Mouse (Mus musculus) common myeloid progenitor, adult 5-6 weeks (primary cell): ENCODE results near the gene Mmp13. TPM values are rescaled to one million over a fixed set of nuclear protein-coding genes. Genes with fewer than 3 reads are reported as not detected.
"Not testable (repeated sequence)": the region's sequence is repeated elsewhere in the genome, so short reads cannot be mapped to it uniquely, and the experiment has no call there.

Source experiments
- ATAC-seq: replicated peaks from 2 replicates; pipeline ENCODE4 v1.8.0; 2016; ENCODE audit warnings: low read depth, mild to moderate bottlenecking, moderate TSS enrichment, inconsistent platforms; ENCODE audit not compliant: poor library complexity, severe bottlenecking
- total RNA-seq: library from RNA; stranded (forward); fragments of 200-1000, 187-1606 nt; gene quantifications from 2 replicates; pipeline ENCODE4 v1.2.3, GENCODE M21; 2017

Gene Mmp13
- total RNA-seq = not detected in 2 replicates

- ATAC-seq = no peak
Observed at GRCm38 (mm10) chr9:7272214-7272613, at the start of gene Mmp13. TSS of gene Mmp13 (plus strand) at chr9:7272514.

GRCm38 (mm10) chr9:7238619-7239018, 33.7 kb upstream of the Mmp13 start:
- ATAC-seq = no peak

DNA sequence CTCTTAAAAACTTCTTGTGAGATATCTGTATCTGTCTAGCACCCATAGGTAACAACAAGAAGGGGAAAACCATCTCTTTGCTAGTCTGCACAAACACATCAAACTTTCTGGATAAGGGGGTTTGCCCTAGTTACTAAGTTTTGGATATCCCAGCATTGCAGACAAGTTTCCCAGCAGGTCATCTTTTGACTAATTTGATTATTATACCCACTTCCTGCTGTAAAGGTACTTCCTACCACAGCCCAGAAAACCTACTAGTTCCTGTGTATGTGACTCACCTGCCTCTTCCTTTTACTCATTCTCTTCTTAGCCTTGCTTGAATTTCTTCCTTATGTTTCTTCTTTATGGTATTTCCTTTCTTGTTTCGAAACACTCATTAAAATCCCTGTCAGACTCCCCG, 32.3 kb upstream of the Mmp13 start:
- ATAC-seq = no peak

DNA sequence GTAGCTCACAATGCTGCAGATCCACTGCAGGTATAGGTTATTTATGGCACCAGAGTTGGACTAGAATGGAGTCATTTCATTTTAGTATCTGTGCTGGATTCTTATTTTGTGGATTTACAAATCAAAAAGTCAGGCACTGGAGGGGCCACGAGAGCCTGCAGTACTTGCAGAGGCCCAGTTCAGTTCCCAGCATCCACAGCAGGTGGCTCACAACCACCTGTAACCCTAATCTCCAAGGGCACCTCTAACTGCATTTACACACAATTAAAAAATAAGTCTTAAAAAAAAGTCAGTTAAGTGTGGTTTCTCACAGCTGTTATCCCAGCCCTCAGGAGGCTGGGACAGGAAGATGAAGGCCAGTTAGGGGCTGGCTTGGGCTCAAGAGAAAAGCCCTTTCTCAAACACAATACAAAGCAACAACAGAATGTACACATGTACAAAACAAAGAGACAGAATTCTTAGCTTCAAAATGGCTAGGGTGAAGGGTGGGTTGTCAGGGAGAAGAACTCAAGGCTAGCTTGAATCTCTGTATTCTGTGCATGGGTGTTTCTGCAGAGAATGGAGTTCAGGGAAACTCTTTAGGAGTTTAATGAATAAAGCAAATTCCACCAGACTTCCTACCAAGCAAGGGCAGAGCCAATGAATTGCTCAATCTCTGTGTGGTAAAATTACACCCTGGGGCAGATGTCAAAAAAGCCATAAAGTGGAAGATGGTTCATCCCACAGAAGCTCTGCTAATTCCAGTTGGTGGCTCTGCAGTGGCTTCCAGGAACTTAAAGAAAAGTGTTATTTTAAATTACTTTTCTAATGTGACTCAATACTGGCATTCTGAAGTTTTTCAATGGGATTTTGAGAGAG, 19.3 kb upstream of the Mmp13 start:
- peak; percentile 78 for ATAC-seq

DNA sequence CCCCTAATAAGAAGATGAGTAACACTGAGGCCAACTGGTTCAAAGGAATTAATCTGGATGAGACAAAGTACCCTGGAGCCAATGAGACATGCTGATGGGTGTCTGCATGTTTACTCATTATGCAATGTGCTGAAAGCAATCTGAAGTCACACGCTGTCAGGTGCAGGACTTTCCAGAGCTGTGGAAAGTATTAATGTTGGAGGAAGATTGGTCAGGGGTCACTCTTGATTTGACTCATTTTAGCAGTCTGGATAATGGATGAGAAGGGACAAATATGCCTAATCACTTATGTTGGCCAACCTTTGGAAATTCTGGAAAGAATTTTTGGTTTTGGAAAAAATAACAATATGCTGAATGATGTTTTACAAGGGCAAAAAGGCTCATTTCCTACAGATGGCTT, 10.6 kb upstream of the Mmp13 start:
- no peak for ATAC-seq

- ATAC-seq = no peak
Observed at GRCm38 (mm10) chr9:7270071-7270470, 2.2 kb upstream of the Mmp13 start.

GRCm38 (mm10) chr9:7282565-7283302, 10.4 kb downstream of the Mmp13 start:
- no peak for ATAC-seq

- not testable (repeated sequence) for ATAC-seq
Observed at GRCm38 (mm10) chr9:7283303-7283684, 11.0 kb downstream of the Mmp13 start.

GRCm38 (mm10) chr9:7289501-7289900, 17.2 kb downstream of the Mmp13 start:
- ATAC-seq = no peak

- ATAC-seq = no peak
Observed at GRCm38 (mm10) chr9:7289901-7290300, 17.6 kb downstream of the Mmp13 start.

DNA sequence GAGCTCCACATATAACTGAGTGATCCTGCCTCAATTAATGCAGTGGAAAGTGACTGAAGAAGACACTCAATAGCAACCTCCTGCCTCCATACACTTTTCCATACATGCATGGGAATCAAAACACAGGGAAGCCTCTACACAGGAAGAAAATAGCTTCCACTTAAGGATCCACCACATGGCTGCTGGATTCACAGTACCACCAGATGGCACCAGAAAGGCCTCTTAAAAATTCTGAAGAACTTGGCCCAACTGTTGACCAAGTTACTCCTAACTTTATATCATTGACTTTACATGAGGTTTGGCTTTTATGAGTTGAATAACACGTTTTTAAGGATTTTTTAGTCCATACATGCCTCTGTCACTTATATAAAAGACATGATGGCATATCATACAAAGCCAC, 19.8 kb downstream of the Mmp13 start:
- ATAC-seq = no peak

DNA sequence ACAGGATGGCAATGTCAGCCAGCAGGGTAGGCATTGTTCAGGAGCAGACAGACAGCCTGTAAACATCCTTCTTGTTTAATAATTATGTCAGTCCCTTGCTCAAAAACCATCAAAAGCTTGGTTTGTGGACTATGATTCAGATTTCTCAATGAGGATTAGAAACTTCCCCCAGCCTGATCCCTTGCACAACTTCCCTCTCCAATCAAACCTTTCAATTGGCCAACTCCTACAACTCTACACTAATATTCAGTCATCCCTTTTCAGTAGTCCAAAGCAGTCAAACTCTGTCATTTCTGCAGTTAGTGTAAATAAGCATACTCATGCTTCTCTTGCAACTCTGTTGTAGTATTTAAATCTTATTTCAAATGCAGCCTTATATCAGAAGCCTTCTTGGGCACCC, 59.5 kb downstream of the Mmp13 start:
- peak; percentile 72 for ATAC-seq

Other genes starting within 250 kb of the Mmp13 start
- 6.7 and 7.4 TPM in 2 replicates for gene Dync2h1, start 88.1 kb upstream of the Mmp13 start, total RNA-seq
- 87.9 and 114 TPM in 2 replicates for gene Dcun1d5, start 88.0 kb upstream of the Mmp13 start, total RNA-seq
- not detected in 2 replicates for gene Mmp12, start 71.9 kb downstream of the Mmp13 start, total RNA-seq
- not detected in 2 replicates for gene Mmp1b, start 115.5 kb downstream of the Mmp13 start, total RNA-seq
- gene Mmp3, start 173.3 kb downstream of the Mmp13 start, total RNA-seq = not detected in 2 replicates
- gene Mmp10, start 229.8 kb downstream of the Mmp13 start, total RNA-seq = not detected in 2 replicates